Mouse (Mus musculus) 3T3-L1 (cell line): ENCODE measurements at regions not wholly inside any gene's neighbourhood (a gene's known extent, or its start where the extent isn't known, plus 50 kb on each side); places are given as distances from the start of the nearest gene placed in this dataset.

Experiments used
- DNase-seq: peaks from one replicate; pipeline ENCODE4 v3.0.0-alpha.2; 2015; ENCODE audit warnings: low read depth, low spot score

- no peak for DNase-seq
Observed at GRCm38 (mm10) chr15:68445341-68445740, 1944.6 kb upstream of the Lrrc6 start.

GRCm38 (mm10) chr15:68440636-68441035 is 1939.9 kb upstream of the Lrrc6 start:
- DNase-seq: no peak

- DNase-seq: no peak
Observed at GRCm38 (mm10) chr15:68435961-68436360, 1935.3 kb upstream of the Lrrc6 start.

- peak; percentile 5 for DNase-seq
Observed at GRCm38 (mm10) chr15:68431251-68431650, 1930.5 kb upstream of the Lrrc6 start.

- peak; percentile 50 for DNase-seq
Observed at GRCm38 (mm10) chr15:68430486-68430885, 1929.8 kb upstream of the Lrrc6 start.

- peak; percentile 69 for DNase-seq
Observed at GRCm38 (mm10) chr15:68428444-68429228, 1927.9 kb upstream of the Lrrc6 start.

GRCm38 (mm10) chr15:68417142-68417541 is 1916.4 kb upstream of the Lrrc6 start:
- DNase-seq: no peak

- DNase-seq: peak; percentile 74
Observed at GRCm38 (mm10) chr15:68415401-68415925, 1914.8 kb upstream of the Lrrc6 start.

GRCm38 (mm10) chr15:68414047-68414446 is 1913.3 kb upstream of the Lrrc6 start:
- no peak for DNase-seq

- no peak for DNase-seq
Observed at GRCm38 (mm10) chr15:68412697-68413096, 1912.0 kb upstream of the Lrrc6 start.

GRCm38 (mm10) chr15:68412156-68412555 is 1911.4 kb upstream of the Lrrc6 start:
- DNase-seq: no peak

GRCm38 (mm10) chr15:68403554-68404070 is 1902.9 kb upstream of the Lrrc6 start:
- DNase-seq: no peak

- DNase-seq: peak; percentile 93
Observed at GRCm38 (mm10) chr15:68401726-68402125, 1901.0 kb upstream of the Lrrc6 start.

GRCm38 (mm10) chr15:68401006-68401405 is 1900.3 kb upstream of the Lrrc6 start:
- DNase-seq: peak; percentile 60

GRCm38 (mm10) chr15:68396566-68396965 is 1895.9 kb upstream of the Lrrc6 start:
- DNase-seq: no peak

GRCm38 (mm10) chr15:68394749-68395148 is 1894.0 kb upstream of the Lrrc6 start:
- DNase-seq: peak; percentile 61

GRCm38 (mm10) chr15:68394157-68394556 is 1893.4 kb upstream of the Lrrc6 start:
- DNase-seq: no peak

- DNase-seq: no peak
Observed at GRCm38 (mm10) chr15:68391737-68392136, 1891.0 kb upstream of the Lrrc6 start.

- no peak for DNase-seq
Observed at GRCm38 (mm10) chr15:68389855-68390254, 1889.1 kb upstream of the Lrrc6 start.

GRCm38 (mm10) chr15:68387349-68388065 is 1886.8 kb upstream of the Lrrc6 start:
- DNase-seq: no peak

GRCm38 (mm10) chr15:68384571-68385335 is 1884.0 kb upstream of the Lrrc6 start:
- no peak for DNase-seq

GRCm38 (mm10) chr15:68375166-68375565 is 1874.5 kb upstream of the Lrrc6 start:
- DNase-seq: no peak
